Mouse (Mus musculus) right cerebral cortex, postnatal 10 days (tissue): ENCODE measurements around the gene 1700030K09Rik.

Experiments used
- DNase-seq, 2 experiments: peaks; one replicate each; pipeline ENCODE4 v3.0.0; 2021; ENCODE audit warnings: low spot score in 2 of 2

Gene 1700030K09Rik

GRCm38 (mm10) chr8:72504637-72505314, 61.1 kb downstream of the 1700030K09Rik start:
- no peak for DNase-seq

GRCm38 (mm10) chr8:72507505-72507904, 63.8 kb downstream of the 1700030K09Rik start:
- no peak for DNase-seq
